Mouse (Mus musculus) heart, postnatal 14 days (tissue): ENCODE data around the gene Sele. TPM values are rescaled to one million over a fixed set of nuclear protein-coding genes. Genes with fewer than 3 reads are reported as not detected.
"Not testable (repeated sequence)": the region's sequence is repeated elsewhere in the genome, so short reads cannot be mapped to it uniquely, and the experiment has no call there.

Experiments
- DNase-seq, 2 experiments: peaks; one replicate each; pipeline ENCODE4 v3.0.0; 2021 to 2022
- intact Hi-C: fragments of 180-260 bp; cut with DNase I; formaldehyde crosslinking; loops from one replicate; pipeline ENCODE4 v1.15.1; 2025
- long read RNA-seq, 2 experiments: library from polyadenylated mRNA; stranded (forward); transcript quantifications; one replicate each; pipeline ENCODE4 v2.0.0; 2021
- total RNA-seq, 2 experiments: library from RNA; stranded (reverse); gene quantifications; 2 replicates each; pipeline ENCODE4 v1.2.3; 2021

The Sele gene
- 1 to 10 TPM in 1 of 2 experiments, under 1 TPM in 1; 0.98 to 1.0 TPM for total RNA-seq
- long read RNA-seq, experiment 1 = 0 reads
- long read RNA-seq, experiment 2, partial matches to known transcripts = 0 of 1 reads
- long read RNA-seq, experiment 2, other reads (novel, unspliced or antisense) = 0 of 1 reads

DNA sequence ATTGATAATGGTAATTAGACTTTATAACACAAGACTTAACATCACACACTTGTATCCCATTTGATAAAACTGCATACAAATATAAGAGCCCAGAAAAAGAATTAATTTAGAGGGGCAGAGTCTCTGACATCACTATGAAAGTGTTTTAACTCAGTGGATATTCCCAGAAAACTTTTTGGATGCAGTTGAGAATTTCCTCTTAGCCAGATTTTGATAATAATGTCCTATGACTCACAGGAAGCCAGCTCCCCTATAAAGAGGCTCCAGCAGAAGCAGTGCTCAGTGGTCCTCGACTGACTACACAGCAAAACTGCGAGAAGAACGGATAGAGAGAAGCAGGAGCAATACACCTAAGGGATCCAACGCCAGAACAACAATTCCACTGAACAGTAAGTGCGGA is at the start of gene Sele:
Sele (plus strand) TSS at position 301 of the 400 bp plus-strand sequence.
- no peak for DNase-seq
- intact Hi-C loops = loop anchor here (1.0 kb wide), 1 partner anchor 32 kb away; no protein-coding TSS in a partner anchor

DNA sequence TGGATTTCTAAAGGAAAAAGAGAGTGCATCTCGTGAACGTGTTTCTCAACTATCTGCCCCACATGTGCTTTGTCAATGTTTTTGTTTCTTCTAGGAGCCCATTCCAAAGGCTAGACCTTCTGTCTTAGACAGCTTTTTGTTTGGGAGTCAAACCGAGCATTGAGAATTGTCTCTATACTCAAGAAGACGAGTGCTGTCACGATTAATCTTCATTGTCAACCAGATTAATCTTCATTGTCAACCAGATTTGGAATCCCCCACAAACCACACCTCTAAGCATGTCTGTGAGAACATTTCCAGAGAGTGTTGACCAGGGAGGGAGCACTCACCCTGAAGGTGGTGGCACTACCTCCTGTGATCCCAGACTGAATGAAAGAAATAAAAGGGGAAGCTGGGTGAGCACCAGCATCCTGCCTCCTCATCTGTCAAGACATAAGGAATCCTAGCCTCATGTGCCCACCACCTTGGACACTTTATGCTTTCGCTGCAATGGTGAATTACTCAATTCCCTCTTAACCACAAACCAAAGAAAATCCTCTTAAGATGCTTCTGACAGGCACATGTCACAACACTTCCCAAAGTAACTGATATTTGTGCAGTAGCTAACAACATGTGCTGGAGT is 46.1 kb upstream of the Sele start:
- intact Hi-C loops = no loop called here
- DNase-seq = no peak

GRCm38 (mm10) chr1:164004311-164004710 is 43.7 kb upstream of the Sele start:
- DNase-seq = no peak
- intact Hi-C loops = no loop called here

GRCm38 (mm10) chr1:164009235-164009634 is 38.8 kb upstream of the Sele start:
- DNase-seq = peak; percentile 23 to 44
- intact Hi-C loops = loop anchor here (1.0 kb wide), 1 partner anchor 129 kb away; no protein-coding TSS in a partner anchor

DNA sequence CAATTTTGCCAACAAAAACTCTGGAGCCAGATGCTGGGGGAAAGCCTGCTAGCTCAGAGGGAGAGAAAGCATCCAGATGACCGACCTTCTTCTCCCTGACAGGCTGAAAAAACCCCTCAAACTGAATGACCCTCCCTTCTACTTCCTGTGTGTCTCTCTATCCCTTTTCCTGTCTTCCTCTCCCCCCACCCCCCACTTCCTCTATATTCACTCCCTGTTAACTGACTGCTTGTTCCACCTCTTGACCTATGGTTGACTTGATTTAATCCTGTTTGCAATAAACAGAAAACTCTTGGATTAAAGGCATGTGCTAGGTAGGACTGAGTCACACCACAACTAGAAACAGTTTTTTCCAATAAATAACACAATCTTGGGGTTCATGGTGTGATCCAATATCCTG is 33.4 kb upstream of the Sele start:
- no peak for DNase-seq
- intact Hi-C loops = loop anchor here (5.0 kb wide), 1 partner anchor 43 kb away; no protein-coding TSS in a partner anchor

- DNase-seq = no peak
- intact Hi-C loops = no loop called here
Observed at GRCm38 (mm10) chr1:164018221-164018896, 29.7 kb upstream of the Sele start.

DNA sequence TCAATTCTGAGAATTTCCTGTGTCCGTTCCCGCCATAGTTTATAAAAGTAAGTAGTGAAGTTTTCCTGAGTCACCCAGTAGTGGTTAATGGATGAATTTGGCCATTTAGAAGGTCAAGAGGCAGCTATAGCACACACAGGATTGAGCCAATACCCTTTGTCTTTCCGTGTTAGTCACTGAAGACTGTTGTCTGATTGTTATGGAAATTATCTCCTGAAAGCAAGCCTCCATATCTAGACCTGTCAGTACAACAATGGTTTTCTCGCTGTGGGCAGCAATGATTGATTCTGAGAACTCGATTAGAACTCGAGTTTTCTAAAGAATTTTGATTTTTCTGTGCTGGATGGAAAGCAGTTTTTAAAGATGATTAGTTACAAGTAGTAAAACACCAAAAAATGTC is 28.2 kb upstream of the Sele start:
- no peak for DNase-seq
- intact Hi-C loops = no loop called here

GRCm38 (mm10) chr1:164020746-164021145 is 27.3 kb upstream of the Sele start:
- intact Hi-C loops, DNase-seq: not testable (repeated sequence)

DNA sequence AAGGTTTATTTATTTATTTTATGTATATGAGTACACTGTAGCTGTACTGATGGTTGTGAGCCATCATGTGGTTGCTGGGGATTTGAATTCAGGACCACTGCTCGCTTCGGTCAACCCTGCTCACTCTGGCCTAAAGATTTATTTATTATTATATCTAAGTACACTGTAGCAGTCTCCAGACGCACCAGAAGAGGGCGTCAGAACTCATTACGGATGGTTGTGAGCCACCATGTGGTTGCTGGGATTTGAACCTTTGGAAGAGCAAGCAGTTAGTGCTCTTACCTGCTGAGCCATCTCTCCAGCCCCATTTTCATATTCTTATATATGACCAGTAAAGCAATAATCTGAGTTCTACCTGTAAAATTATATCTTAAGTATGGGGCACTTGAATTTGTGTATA is 25.9 kb upstream of the Sele start:
- DNase-seq, intact Hi-C loops: not testable (repeated sequence)

DNA sequence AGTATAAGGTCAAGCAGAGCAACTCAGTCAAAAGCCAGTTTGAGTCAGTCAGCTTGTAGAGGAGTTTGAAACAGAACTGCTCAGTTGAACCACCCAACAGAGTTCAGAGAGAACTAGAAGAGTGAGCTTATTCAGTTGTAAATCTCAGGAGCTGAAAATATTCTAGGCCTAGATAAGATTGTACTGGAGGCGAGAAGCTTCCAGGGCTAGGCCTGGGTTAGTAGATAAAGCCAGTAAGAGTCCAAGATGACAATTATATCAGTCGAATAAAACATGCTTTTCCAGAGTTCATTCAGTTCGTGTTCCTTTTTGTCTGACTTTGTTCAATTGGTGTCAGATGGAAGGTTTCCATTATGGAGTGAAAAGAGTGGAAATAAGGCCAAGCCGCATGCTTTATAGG is 22.3 kb upstream of the Sele start:
- intact Hi-C loops = no loop called here
- DNase-seq = no peak

DNA sequence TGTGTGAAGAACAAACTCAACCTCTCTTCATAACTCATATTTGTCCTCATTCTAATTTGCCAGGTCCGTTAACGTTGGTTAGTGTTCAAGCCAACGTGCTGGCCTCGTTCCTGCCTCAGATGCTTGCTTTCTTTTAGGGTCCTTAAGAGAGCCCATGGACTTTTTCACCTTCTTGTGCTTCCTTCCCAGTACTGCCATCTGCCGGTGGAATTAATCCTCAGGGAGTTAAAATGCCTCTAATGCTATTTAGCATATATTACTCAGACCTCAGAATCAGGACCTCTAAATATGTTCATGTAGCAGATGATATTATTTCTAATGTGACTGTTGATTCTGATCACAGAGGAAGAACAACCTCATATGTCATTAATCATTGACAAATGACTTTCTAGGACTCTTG is 20.6 kb upstream of the Sele start:
- intact Hi-C loops = no loop called here
- peak in 1 of 2 experiments; percentile 26 for DNase-seq

DNA sequence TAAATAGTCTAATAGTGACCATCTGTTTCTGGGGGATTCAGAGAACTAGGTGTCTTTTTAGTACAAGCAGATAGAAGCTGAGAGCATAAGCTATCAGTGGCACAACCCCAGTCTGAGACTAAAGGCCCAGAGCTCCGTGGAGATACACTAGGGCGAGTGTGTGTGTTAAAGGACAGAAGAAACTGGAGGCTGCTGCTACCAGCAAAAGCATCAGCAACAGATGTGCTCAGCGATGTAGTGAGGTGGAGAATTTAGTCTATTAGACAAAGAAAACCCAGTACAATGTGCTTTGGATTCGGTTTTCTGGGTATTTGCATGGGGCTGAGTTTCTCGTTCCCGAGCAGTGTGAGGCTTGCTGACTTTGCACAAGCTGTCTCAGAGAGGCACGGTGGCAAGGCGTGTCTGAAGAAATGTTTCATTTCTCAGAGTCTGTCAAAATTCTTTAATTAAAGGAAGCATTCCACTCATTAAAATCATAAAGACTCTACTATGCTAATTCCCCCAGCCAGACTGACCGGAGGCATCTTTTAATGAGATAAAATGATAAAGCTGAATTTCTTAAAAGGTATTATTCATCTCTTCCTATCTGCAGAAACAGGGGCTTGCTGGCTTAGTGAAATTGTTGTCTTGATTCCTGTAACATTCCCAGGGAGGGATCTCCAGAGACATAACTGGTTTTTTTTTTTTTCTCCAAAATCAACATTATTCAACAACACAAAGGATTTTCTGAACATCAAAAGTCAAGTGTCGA is 7.5 kb upstream of the Sele start:
- intact Hi-C loops = no loop called here
- DNase-seq = no peak

DNA sequence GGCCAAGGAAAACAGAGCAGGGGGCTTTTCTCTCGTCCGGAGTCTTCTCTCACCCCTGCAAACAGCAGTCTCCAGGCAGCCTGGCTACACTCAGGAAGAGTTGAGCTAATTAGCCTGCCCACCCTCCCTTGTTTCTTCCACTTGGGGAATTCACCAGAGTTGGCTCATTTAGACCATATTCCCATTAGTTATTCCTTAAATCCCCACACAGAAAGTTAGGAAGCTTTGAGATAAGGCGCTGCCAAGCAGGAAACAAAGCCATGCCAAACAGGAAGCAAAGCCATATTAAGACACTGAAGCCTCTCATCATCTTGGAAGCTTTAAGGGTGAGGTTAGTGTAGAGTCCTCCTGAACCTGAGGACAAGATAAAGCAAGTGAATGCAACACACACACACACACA is 4.5 kb upstream of the Sele start:
- intact Hi-C loops = no loop called here

GRCm38 (mm10) chr1:164053561-164053960 is 5.5 kb downstream of the Sele start:
- intact Hi-C loops = no loop called here
- no peak for DNase-seq

More for the DNA sequence above, 4.5 kb upstream of the Sele start:
- DNase-seq = peak; percentile 29 to 57

GRCm38 (mm10) chr1:164054800-164055199 is 6.8 kb downstream of the Sele start:
- no peak for DNase-seq
- intact Hi-C loops = loop anchor here (5.0 kb wide), 1 partner anchor 42 kb away; no protein-coding TSS in a partner anchor

DNA sequence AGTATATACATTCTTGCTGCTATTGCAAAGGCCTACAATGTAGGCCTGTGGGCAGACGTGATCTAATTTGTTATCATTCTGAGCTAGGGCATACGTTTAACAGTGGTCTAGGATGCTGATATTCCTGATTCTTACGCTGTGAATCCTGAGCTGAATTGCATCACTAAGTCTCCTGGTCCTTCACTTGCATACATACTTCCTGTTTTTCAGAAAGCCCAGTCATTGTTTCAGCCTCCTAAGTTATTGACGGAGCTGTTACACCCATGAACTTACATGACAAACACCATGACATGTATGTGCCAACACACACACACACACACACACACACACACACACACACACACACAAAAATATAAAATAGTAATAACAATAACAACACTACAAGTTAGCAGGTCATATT is 12.0 kb downstream of the Sele start:
- intact Hi-C loops = loop anchor here (2.0 kb wide), 1 partner anchor 79 kb away; no protein-coding TSS in a partner anchor
- no peak for DNase-seq

DNA sequence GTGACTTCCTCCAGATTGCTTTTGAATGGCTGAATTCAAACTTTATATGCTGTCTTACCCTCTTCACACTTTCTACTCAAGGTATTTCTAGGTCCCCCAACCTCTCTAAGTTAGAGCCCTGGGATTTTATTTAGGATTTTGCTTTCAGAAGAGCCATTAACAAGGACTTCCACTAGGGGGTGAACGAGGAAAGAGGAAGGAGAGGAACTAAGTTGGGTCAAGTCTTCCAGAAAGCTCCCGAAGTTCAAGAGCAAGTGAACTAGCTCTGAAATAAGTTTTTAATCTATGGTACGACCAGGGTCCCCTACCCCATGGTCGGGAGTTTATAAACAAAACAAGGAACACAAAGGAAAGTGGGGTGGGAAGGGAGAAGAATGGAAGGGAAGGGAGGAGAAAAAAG is 13.2 kb downstream of the Sele start:
- intact Hi-C loops = loop anchor here (2.0 kb wide), 1 partner anchor 78 kb away; no protein-coding TSS in a partner anchor
- peak in 1 of 2 experiments; percentile 24 for DNase-seq

DNA sequence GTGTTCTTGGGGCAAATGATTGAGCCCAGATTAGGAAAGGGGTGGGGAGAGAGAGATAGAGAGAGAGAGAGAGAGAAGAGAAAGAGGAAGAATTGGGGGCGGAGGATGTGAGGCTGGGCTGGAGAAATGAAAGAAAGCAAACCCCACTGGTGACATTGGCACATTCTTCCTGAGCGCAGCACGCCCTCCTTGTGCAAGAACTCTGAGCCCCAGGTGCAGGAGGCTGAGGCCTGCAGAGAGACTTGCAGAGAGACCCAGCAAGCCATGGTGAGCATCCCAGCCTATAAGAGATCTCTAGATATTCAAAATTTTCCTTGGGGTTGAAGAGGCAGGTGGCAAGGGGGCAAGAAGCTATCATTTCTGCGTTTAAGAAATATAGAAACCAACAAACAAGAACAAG is 13.9 kb downstream of the Sele start, which contains the start of gene Sell:
Sell (plus strand) TSS at position 58 of the 400 bp plus-strand sequence.
- intact Hi-C loops = loop anchor here (2.0 kb wide), 1 partner anchor 77 kb away; no protein-coding TSS in a partner anchor
- no peak for DNase-seq

DNA sequence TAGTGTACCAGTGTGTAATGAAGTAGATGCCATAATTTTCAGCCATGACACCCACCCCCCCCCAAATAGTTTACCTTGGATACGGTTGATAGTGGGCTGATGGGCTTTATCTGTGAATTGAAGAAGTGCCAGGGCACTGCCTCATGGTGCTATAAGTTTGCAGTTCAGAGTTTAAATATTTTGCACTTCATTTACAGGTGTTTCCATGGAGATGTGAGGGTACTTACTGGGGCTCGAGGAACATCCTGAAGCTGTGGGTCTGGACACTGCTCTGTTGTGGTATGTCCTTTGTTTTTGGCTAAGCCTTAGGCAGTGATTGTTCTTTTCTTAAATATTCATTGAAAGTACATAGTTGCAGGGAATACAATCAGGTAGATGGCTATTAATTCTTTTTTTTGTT is 14.8 kb downstream of the Sele start:
- intact Hi-C loops = no loop called here
- no peak for DNase-seq

DNA sequence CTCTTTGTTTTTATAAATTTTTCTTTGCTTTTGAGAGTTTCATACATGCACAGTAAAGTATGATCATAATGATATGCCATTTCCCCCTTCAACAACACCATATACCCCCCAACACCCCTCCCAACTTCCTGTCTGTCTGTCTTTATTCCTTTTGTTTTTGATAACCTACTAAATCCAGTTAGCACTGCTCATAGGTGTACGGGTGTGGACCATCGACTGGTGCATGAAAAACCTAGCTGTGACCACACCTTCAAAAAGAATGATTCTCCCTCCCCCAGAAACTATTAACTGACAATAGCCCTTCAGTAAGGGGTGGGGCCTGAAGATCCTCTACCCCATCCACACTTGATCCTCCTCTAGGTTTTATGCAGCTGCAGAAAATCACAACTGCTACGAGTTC is 15.7 kb downstream of the Sele start:
- DNase-seq = no peak
- intact Hi-C loops = no loop called here

DNA sequence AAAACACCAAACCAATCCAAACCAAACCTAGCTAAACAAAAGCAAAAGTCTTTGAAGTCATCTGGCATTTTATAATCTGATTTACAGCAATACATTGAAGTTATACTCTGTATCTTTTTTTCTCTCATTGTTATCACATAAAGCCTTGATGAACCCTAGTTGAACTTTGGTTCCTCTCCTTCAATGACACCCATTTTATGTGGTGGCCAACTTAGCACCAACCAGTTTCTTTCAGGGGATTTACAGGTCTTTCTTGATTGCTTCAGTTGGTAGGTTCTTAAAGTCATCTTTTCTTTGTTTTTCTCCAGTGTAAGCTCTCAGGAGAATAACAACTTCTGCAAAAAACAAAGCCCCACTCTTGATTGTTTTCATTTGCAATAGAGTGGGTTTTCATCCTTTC is 21.2 kb downstream of the Sele start:
- no peak for DNase-seq
- intact Hi-C loops = no loop called here
